Mouse (Mus musculus) ovary, postnatal 14 days (tissue): ENCODE results near the gene Cdk7.
"Not testable (repeated sequence)": the region's sequence is repeated elsewhere in the genome, so short reads cannot be mapped to it uniquely, and the experiment has no call there.

Experiments
- DNase-seq: peaks from one replicate; pipeline ENCODE4 v3.0.0; 2022; ENCODE audit warnings: low spot score

Gene Cdk7

DNA sequence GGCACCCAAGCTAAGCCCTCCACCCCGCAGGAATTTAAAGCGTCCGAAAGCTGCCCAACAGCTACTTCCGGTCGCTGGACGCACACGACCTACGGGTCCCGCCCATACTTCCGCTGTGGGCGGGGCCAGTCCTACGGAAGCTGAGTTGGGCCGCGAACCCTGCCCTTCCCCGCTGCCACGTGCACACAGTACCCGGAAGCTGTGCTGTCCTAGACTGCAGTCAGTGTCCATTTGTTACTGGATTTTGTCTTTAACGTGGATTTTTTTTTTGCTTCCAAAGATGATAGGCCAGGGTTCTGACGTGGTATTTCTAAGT, at the start of gene Cdk7:
Gene Cdk7, minus strand, starts transcription at position 79 of the 316 bp plus-strand sequence.
- DNase-seq = peak; percentile 87

DNA sequence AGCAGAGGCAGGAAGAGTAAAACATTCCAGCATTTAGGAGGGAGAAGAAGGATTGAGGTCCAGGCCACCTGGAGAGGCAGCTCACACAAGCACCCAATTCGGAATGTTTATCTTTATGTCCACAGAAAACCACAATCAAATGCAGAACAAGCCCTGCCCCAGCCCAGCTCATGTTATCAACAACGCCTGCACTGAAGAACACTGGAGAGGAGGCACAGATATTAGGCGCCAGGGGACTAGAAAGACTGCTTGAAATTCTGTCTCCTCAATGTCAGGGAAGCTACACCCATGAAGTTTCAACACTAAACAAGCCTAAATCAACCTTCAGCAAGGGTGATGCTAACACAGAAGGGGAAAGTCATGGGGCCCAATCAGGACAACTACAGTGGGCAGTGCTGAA, 46.8 kb upstream of the Cdk7 start:
- DNase-seq = no peak

DNA sequence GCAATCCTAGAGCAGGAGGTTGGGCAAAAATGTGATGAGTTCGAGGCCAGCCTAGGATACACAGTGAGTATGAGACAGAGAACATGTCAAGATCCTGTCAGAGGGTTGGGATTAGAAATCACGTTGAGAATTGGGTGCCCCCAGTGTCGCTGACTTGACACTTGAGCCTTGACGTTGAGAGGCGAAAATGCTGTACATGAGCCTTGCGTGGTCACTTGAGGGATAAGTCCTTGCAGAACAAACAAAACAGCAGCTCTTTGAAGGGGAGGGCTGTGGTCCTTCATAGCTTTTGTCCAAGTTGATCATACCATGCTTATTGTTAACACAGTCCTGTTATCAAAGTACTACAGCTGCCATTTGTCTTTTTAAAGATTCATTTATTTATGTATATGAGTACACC, 46.0 kb upstream of the Cdk7 start:
- no peak for DNase-seq

DNA sequence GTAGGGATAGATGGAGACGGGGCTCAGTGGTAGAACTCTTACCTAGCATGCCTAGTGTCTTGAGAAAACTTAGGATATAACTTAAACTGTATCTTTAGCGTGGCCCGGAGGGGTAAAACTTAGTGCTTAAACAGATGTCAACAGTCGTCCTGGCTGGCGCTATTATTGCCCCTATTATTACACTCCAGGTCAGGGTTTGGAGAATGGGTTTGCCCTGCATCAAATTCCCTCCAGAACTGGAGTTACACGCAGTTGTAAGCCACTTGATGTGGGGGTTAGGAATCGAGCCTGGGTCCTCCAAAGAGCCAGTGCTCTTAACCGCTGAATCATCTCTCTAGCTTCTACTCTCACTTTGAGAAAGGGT, 45.3 kb upstream of the Cdk7 start:
- DNase-seq = no peak

DNA sequence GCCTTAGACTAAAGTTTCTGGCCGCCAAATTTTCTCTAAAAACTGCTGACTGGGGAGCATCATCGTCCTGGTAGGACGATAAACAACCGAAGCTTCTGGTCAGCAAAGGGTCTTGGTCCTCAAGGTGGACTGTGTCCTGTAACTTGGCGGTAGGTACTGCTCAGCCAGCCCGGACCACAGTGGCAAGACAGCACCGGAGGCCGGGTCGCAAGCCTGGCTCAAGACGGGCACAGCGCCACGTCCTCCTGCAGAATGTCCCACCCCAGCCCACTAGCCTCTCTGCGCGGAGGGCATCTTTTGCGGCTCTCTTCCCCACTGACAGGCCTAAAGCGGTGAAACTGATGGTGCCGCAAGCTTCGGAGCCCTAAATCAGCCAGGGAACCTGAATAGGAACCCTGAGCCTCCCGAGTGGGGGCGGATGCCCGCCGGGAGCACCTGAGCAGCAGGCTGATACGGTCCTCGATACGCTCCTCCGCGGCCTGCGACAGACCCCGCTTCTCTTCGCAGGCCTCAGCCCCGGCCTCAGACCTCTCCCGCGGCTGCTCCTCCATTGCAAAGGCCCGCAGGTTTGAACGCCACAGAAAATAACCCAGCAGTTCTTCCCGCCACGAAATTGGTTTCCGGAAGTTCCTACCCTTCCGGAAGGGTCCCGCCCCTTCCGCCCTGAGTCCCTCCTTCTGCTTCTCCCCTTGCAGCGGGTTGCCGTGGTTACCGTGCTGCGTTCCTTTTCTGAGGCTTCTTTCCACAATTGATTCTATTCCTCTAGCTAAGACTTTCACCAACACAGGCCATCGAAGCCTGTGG, 44.7 kb upstream of the Cdk7 start, which contains the start of gene Cenph:
Gene Cenph, minus strand, starts transcription at position 648 of the 804 bp plus-strand sequence.
- DNase-seq = peak; percentile 74

DNA sequence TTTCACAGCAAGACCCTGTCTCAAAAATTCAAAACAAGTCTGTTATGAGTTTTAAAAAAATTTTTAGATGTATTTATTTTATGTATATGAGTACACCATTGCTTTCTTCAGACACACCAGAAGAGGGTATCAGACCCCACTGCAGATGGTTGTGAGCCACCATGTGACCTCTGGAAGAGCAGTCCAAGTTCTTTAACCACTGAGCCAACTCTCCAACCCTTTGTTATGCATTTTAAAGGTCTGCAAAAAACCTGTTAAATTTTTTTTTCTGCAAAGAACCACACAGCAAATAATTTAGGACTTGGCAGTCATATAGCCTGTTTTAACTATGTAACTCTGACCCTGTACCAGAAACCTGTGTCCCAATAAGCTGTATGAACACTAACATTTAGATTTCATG, 44.0 kb upstream of the Cdk7 start:
- no peak for DNase-seq

DNA sequence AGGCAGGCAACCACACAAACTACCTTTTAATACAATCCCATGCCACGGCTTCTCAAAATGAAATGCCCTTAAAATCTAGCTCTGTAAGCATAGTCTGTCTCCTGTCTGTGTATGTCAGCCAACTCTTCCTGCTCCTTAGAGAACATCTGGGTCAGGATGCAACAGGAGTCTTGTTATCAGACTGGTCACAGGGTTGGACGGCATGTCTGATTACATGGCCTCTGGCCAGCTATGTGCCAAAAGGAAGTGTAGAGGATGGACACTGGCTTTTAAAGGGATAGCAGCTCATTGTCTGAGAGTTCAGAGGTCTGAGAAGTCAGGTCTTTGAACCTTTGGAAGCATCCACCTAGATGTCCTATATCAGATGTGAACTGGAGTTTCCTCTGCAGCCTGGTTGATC, 24.6 kb upstream of the Cdk7 start:
- DNase-seq = no peak

DNA sequence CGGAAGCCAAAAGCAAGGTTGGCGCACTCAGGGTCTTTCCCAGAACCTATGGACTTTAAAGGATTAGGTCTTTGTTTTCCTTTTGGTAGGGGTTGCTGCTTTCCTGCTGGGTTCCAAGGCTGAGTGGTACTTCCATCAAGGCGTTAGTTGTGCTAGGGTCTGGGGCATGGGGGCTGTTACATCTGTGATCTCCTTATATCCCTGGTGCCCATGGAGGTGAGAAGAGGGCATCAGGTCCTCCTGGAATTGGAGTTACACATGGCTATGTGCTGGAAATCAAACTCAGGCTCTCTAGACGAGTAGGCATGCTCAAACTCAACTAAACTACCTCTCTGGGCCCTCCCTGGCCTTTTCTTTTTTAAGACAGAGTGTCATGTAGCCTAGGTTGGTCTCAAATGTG, 23.4 kb upstream of the Cdk7 start:
- DNase-seq = no peak

DNA sequence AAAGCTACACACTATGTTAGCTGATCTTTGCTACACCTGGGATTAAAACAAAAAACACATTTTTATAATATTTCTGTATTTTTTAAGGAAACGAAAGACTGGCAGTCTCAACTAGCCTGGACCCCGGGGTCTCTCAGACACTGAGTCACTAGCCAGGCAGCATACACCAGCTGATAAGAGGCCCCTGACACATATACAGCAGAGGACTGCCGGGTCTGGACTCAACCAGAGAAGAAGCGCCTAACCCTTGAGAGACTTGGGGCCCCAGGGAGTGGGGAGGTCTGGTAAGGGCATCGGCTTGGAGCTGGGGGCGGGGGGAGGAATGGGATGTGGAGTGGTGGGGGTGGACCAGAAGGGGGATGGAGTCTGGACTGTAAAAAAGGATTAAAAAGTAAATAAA, 22.3 kb upstream of the Cdk7 start:
- no peak for DNase-seq

DNA sequence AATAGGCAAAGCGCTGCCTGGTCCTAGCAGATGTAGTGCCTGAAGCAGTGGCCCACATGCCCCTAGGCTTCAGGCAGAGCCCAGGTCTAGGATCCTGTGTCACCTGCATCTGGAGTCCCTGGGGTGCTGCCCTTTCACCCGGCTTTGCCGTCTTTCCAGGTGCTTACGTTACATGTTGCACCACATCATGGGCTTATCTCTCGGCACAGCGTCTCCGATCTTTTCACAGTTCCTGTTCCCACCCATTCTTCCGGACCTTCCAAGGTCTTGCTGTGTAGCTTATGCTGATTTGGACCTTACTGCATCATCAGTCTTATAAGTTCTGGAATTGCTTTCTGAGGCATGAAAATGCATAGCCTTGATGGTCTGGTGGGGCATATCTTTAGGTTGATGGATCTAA, 21.8 kb upstream of the Cdk7 start:
- DNase-seq = no peak

DNA sequence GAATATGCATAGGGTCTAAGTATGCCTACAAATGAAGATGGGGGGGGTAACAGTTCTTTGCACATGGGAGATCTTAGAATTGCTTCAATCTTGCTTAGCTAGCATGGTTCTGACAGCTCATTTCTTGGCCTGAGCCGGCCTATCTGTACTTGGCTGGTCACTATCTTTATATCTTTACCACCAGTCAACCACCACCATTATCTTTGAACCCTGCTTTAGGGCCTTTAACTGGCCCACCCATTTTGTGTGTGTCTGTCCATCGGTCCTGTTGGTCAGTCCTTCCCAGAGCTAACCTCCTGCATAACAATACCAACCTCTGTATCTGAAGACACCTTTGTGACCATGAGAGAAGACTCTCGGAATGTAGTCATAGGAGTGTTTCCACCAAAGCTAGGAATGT, 20.7 kb upstream of the Cdk7 start:
- DNase-seq = no peak

DNA sequence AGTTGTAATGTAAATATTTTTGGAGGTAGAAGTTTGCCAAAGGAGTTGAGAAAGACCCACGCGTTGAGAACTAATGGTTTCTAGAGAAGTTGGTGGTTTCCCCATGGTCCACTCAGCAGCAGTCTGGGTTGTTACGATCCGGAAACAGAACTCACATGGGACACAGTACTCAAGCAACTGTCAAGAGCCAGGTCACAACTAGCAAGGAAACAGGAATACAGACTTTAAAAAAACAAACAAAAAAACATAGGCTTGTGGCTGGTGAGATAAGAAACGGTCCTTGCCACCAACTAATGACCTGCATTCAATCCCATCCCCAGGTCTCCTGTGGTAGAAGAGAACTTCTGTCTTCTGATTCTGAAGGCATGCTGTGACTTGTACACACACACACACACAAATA, 20.1 kb upstream of the Cdk7 start:
- DNase-seq = no peak

DNA sequence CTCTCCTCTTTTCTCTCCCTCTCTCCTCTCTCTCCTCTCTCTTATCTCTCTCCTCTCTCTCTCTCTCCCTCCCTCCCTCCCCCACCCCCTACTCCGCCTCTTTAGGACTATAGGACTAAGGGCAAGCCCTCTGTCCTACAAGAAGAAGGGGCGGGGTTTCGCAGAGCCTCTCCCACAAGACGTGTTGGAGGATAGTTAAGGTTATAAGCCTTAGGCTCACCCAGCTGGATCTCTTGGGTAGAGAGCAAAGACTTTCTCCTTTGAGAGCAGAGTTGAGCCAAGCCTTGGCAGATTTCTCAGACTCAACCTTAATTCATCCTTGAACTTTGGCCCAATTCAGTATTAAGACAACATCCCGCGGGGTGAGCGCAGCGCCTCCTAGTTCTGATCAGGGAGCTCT, 17.9 kb upstream of the Cdk7 start:
- no peak for DNase-seq

DNA sequence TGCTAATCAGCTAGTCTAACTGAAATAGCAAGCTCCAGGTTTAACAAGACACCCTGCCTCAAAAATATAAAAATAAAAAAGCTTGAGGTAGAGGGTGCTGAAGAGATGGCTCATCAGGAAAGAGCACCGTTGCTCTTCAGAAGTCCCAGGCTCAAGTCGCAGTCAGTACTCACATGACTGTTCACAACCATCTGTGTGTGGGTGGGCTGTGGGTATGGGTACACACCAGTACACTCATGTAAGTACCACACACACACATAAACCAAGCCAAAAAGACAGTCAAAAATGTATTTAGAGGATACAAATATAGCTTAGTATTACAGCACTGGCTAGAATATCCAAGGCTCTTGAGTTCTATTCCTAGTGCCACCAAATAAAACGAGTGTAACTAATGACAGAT, 15.4 kb upstream of the Cdk7 start:
- DNase-seq = no peak

DNA sequence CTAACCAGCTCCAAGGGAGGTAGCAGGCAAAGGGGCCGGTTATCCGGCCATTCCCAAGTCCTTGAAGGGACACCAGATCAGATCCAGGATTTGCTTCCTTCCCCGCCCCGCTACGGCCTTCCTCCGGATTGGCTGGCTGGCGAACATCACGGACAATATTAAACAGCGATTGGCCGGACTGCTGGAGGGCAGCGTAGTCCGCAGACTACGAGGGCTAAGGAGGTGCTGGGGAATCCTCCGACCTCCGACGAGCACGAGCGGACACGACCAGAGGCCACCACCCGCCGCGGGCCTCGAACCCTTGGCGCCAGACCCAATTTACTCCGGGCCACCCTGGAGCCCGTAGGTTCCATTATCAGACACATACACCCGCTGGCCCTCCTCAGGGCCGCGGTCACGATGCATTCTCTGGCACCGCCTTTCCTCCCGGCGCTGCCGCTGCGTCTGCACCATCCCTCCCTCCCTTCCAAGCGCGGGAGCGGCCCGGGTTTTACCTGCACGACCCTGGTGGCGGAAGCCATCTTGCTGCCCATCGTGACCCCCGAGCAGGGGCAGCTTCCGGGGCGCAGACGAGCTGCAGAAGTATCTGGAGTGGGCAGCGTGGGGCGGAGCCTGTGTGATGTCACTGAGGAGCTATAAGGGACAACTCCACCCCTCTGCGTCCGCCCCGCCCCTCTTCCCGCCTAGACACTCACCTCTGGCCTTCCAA, 13.5 kb upstream of the Cdk7 start, which contains the start of gene Mrps36:
Gene Mrps36, minus strand, starts transcription at position 624 of the 709 bp plus-strand sequence.
- DNase-seq = peak; percentile 81

DNA sequence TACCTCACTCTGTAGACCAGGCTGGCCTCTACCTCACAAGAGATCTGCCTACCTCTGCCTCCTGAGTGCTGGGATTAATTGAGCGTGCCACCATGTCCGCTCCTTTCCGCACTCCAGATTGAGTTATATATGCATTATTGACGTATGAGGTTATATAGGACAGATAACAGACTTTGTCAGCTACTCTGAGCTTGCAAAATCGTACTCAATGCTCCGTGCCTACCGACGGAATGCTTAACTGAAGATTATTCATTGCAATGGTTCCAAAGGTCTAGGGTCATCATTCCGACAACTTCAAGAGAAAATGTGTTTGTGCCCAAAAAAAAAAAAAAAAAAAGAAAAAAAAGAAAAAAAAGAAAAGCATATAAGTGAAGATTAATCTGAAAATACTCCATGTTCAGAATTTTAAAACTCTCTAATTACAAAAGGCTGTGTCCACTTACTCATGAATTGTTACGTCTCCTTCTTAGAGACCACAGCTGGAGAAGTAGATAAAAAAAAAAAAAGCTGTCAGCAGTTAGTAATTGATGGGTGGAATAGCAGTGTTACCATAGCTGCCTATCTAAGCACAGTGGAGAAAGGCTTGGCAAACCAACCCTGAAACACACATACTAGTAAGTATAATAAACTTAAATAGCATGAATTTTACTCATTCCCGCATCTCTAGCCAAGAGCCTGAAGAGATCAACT, 12.8 kb upstream of the Cdk7 start:
- DNase-seq = no peak

DNA sequence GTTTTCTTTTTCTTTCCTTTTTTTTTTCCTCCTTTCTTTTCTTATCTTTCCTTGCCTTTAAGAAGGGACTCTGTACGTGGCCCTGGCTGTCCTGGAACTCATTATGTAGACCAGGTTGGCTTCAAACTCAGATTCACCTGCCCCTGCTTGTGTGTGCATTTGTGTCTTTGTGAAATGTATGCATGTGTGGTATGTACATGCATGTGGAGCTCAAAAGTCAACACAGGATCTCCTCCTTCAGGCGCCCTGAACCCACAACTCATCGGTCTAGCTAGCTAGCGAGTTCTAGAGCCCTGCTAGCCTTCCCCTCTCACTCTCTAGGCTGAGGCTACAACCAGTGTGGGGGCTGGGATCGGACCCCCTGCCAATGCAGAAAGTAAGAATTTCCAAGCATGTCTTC, 12.1 kb upstream of the Cdk7 start:
- no peak for DNase-seq

DNA sequence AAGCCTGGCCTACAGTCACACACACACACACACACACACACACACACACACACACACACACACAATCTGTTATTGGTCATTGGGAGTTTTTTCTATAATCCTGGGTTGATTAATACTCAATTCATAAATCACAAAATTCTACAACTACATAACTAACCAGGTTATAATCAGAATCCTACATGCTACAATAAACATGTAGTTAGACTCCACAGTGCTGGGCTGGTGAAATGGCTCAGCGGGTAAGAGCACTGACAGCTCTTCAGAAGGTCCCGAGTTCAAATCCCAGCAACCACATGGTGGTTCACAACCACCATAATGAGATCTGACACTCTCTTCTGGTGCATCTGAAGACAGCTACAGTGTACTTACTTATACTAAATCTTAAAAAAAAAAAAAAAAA, 2.0 kb upstream of the Cdk7 start:
- DNase-seq = no peak

DNA sequence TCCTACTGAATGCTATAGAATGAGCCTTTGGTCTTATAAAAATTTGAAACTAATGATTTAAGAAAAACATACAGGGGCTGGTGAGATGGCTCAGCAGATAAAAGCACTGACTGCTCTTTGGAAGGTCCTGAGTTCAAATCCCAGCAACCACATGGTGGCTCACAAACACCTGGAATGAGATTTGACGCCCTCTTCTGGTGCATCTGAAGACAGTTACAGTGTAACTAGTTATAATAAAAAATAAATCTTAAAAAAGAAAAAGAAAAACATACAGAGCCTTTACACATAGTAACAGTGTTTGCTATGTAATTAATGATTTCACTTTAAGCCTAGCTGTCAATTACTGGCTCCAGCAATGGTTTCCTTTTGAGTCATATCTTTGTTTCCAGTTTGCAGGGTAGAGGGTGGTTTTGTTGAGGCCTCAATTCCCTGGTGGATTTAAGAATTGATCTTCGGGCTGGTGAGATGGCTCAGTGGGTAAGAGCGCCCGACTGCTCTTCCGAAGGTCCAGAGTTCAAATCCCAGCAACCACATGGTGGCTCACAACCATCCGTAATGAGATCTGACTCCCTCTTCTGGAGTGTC, 815 bp upstream of the Cdk7 start:
- DNase-seq = not testable (repeated sequence)

DNA sequence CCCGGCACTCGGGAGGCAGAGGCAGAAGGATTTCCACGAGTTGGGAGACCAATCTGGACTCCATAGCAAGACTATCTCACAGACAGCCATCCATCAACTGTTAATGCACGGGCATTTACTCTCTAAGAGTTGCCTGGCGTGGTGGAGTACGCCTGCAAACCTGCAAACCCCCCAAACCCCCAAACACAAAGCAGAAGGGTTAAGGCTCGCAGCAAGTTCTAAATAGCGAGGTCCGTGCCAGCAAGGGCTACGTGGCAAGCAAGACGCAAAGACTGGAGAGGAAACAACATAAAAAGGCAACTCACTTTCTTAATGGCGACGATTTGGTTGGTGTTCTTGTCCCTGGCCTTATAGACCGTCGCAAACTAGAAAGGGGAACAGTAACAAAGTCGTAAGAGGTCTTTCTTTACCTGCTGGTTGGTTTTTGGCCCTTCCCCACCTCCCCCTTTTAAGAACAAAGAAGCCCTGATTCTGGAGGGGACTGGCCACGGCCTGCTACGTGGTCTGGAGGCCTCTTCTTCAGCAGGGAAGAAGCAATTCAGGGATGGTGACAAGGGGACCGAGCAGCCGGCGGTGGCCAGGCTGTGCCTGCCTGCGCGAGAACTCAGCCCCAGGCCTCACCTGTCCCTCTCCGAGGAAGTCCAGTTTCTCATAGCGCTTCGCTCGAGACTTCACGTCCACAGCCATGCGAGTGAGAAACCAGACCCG, 432 bp downstream of the Cdk7 start:
- DNase-seq = no peak

DNA sequence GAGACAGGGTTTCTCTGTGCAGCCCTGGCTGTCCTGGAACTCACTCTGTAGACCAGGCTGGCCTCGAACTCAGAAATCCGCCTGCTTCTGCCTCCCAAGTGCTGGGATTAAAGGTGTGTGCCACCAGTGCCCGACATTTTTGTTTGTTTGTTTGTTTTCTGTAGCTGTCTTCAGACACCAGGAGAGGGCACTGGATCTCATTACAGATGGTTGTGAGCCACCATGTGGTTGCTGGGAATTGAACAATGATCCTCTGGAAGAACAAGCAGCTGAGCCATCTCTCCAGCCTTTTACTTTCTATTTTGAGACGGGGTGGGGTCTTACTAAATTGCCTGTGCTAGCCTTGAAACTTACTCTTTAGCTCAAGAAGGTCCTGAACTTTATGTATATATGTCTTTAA, 2.2 kb downstream of the Cdk7 start:
- DNase-seq = not testable (repeated sequence)

DNA sequence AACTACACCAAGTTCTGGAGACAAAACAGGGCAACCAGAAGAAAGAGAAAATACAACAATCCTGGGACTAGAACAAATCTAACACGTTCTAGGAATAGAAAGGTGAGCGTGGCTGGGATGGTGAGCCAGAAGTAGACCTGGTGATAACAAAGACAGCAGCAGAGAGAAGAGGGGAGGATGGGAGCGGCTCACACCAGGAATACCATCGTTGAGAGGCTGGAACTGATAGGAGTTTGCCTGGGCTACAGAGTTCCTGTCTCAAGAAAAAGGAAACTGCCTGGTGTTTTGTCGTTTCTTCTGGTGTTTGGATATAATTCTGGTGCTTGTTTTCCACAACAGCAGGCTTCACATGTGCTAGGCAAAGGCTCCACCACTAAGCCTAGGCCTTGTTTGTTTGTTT, 2.7 kb downstream of the Cdk7 start:
- DNase-seq = no peak
